In genomic region chr3:83763551-83764548, GRCm38 (mm10) we compare ENCODE assay signal across 8 mouse cellular contexts. TPM values are rescaled to one million over a fixed set of nuclear protein-coding genes. Genes with fewer than 3 reads are reported as not detected.
A peak's percentile ranks its signal among the peaks of the same experiment; 100 is the strongest.
DNase-seq lines count a peak whose midpoint lies in the region; ATAC-seq and TF ChIP-seq lines count a peak whose summit lies in the region.

No protein-coding gene starts in this region.

- H3K4me2 ChIP-seq in embryonic facial prominence, embryonic 15.5 days (replicated peaks), result peak overlapping the region; percentile 80
- H3K4me2 ChIP-seq in limb, embryonic 11.5 days (ENCODE audit: low read depth, severe bottlenecking), result peak overlapping the region; percentile 54
- peak overlapping the region; percentile 66 for H3K4me2 ChIP-seq in midbrain, embryonic 12.5 days (replicated peaks)

- WGBS in embryonic facial prominence, embryonic 15.5 days, result 7% methylated on average over 40 of the region's 40 CpGs
- 5% methylated on average over 40 of the region's 40 CpGs for WGBS in heart, embryonic 10.5 days
- WGBS in limb, embryonic 11.5 days, result 7% methylated on average over 40 of the region's 40 CpGs
- 7% methylated on average over 40 of the region's 40 CpGs for whole genome bisulfite sequencing in midbrain, embryonic 12.5 days
- 9% methylated on average over 40 of the region's 40 CpGs for WGBS in small intestine, adult 2 months

- peaks cover 32% of the 10 kb centered on the region for H3K4me1 ChIP-seq in embryonic facial prominence, embryonic 15.5 days
- H3K4me1 ChIP-seq in heart, embryonic 10.5 days, result peaks cover 26% of the 10 kb centered on the region
- peaks cover 26% of the 10 kb centered on the region for H3K4me1 ChIP-seq in limb, embryonic 11.5 days (ENCODE audit: control insufficient read depth, insufficient read depth, low read length)
- H3K4me1 ChIP-seq in midbrain, embryonic 12.5 days, result peaks cover 39% of the 10 kb centered on the region
- peaks cover 12% of the 10 kb centered on the region for H3K4me1 ChIP-seq in small intestine, adult 2 months (ENCODE audit: control insufficient read depth, insufficient read depth, insufficient read length, low read length)

- no peak for TF ChIP-seq POLR2A in small intestine, adult 2 months (IDR thresholded peaks at IDR 0.05; ENCODE audit: low read depth, low read length)

- H3K27me3 ChIP-seq in embryonic facial prominence, embryonic 15.5 days, result no peaks in the 10 kb centered on the region
- H3K27me3 ChIP-seq in heart, embryonic 10.5 days (ENCODE audit: insufficient read depth, poor library complexity, severe bottlenecking), result peaks cover 79% of the 10 kb centered on the region
- no peaks in the 10 kb centered on the region for H3K27me3 ChIP-seq in limb, embryonic 11.5 days (ENCODE audit: control insufficient read depth, insufficient read depth, low read length)
- H3K27me3 ChIP-seq in midbrain, embryonic 12.5 days, result peaks cover 34% of the 10 kb centered on the region
- H3K27me3 ChIP-seq in small intestine, adult 2 months (ENCODE audit: control insufficient read depth, insufficient read depth, low read length), result peaks cover 39% of the 10 kb centered on the region

- no peaks in the 10 kb centered on the region for H3K9me3 ChIP-seq in embryonic facial prominence, embryonic 15.5 days (replicated peaks)
- no peaks in the 10 kb centered on the region for H3K9me3 ChIP-seq in heart, embryonic 10.5 days
- H3K9me3 ChIP-seq in limb, embryonic 11.5 days (ENCODE audit: control insufficient read depth, low read length), result no peaks in the 10 kb centered on the region
- H3K9me3 ChIP-seq in midbrain, embryonic 12.5 days, result no peaks in the 10 kb centered on the region

- H3K4me3 ChIP-seq in embryonic facial prominence, embryonic 15.5 days (replicated peaks), result peak overlapping the region; percentile 42
- H3K4me3 ChIP-seq in heart, embryonic 10.5 days, result peak overlapping the region; percentile 57
- peak overlapping the region; percentile 16; the same call in 1 of the 2 replicates for H3K4me3 ChIP-seq in limb, embryonic 11.5 days (ENCODE audit: low read depth, low read length)
- H3K4me3 ChIP-seq in midbrain, embryonic 12.5 days, result peak overlapping the region; percentile 42
- H3K4me3 ChIP-seq in small intestine, adult 2 months (ENCODE audit: low read depth, low read length), result peak overlapping the region; percentile 52

- H3K27ac ChIP-seq in embryonic facial prominence, embryonic 15.5 days (replicated peaks), result no peak overlapping the region
- H3K27ac ChIP-seq in heart, embryonic 10.5 days, result peak overlapping the region; percentile 38; the same call in 1 of the 2 replicates
- peak overlapping the region; percentile 61; the same call in 1 of the 2 replicates for H3K27ac ChIP-seq in limb, embryonic 11.5 days (replicated peaks; ENCODE audit: low read depth, low read length)
- H3K27ac ChIP-seq in midbrain, embryonic 12.5 days (replicated peaks), result peak overlapping the region; percentile 35
- no peak overlapping the region for H3K27ac ChIP-seq in small intestine, adult 2 months (ENCODE audit: insufficient read depth, low read depth, low read length)

- TF ChIP-seq CTCF in small intestine, adult 2 months (IDR thresholded peaks at IDR 0.05; ENCODE audit: extremely low read depth, insufficient read length, insufficient replicate concordance, low read depth, low read length), result peak; percentile 54; the same call in 1 of the 2 replicates

- no peaks in the 10 kb centered on the region for H3K36me3 ChIP-seq in embryonic facial prominence, embryonic 15.5 days
- H3K36me3 ChIP-seq in heart, embryonic 10.5 days, result no peaks in the 10 kb centered on the region
- no peaks in the 10 kb centered on the region for H3K36me3 ChIP-seq in limb, embryonic 11.5 days (ENCODE audit: control insufficient read depth, insufficient read depth, low read length)
- H3K36me3 ChIP-seq in midbrain, embryonic 12.5 days, result no peaks in the 10 kb centered on the region
- H3K36me3 ChIP-seq in small intestine, adult 2 months (ENCODE audit: control insufficient read depth, insufficient read depth, low read length), result no peaks in the 10 kb centered on the region

- ATAC-seq in embryonic facial prominence, embryonic 15.5 days (ENCODE audit: insufficient number of reproducible peaks, low FRiP score, low TSS enrichment, low read depth), result peak; percentile 73
- peak; percentile 68 for ATAC-seq in limb, embryonic 11.5 days (ENCODE audit: insufficient number of reproducible peaks, low FRiP score, low TSS enrichment, low read depth)
- peak; percentile 75 for ATAC-seq in midbrain, embryonic 12.5 days (ENCODE audit: low FRiP score, low read depth)

- DNase-seq in adrenal gland, postnatal 25 days, result peak; percentile 84
- peak; percentile 86 for DNase-seq in heart, embryonic 10.5 days (ENCODE audit: low spot score)
- DNase-seq in kidney, adult 9 months, result peak; percentile 47
- peak; percentile 96 for DNase-seq in limb, embryonic 11.5 days (ENCODE audit: low spot score)
- no peak for DNase-seq in adipocyte (ENCODE audit: low spot score)

- no peak overlapping the region; the same call in 1 of the 2 replicates for H3K9ac ChIP-seq in embryonic facial prominence, embryonic 15.5 days
- peak overlapping the region; percentile 61 for H3K9ac ChIP-seq in limb, embryonic 11.5 days (ENCODE audit: low read length)
- peak overlapping the region; percentile 58 for H3K9ac ChIP-seq in midbrain, embryonic 12.5 days (replicated peaks)

RNA-seq across cellular contexts. Expression of gene Sfrp2, which starts 2.3 kb away (rescaled TPM):
- 2.5 and 7.1 TPM in 2 replicates for total RNA-seq in adrenal gland, postnatal 25 days (2021)
- polyA plus RNA-seq in embryonic facial prominence, embryonic 15.5 days (2015; fragmentation: Nextera tagmentation; extraction: Ambion mirVana), result 594 and 676 TPM in 2 replicates
- polyA plus RNA-seq in heart, embryonic 10.5 days (2016; fragmentation: Nextera tagmentation; extraction: Ambion mirVana), result 6.9 and 27.2 TPM in 2 replicates
- 157 and 162 TPM in 2 replicates for polyA plus RNA-seq in limb, embryonic 11.5 days (2014; fragmentation: Nextera tagmentation; extraction: Ambion mirVana)
- 88.5 and 92.4 TPM in 2 replicates for polyA plus RNA-seq in midbrain, embryonic 12.5 days (2016; fragmentation: Nextera tagmentation; extraction: Ambion mirVana)
- 0.23 and 1.1 TPM in 2 replicates for polyA plus RNA-seq in small intestine, adult 2 months (2012; rRNA removed)

Comparison
In these comparisons a context has a peak if more than half of its experiments do, and no peak if none do; other contexts are left out.
1. H3K27ac ChIP-seq: peak in heart, embryonic 10.5 days (single experiment), limb, embryonic 11.5 days (single experiment) and midbrain, embryonic 12.5 days (single experiment); none in embryonic facial prominence, embryonic 15.5 days (single experiment) and small intestine, adult 2 months (single experiment).
2. Peak in every context shown above with its lines, with median percentiles within 50 percentile points of each other: ATAC-seq, H3K4me2 ChIP-seq and H3K4me3 ChIP-seq.